Mouse (Mus musculus): ENCODE data around the gene Fmnl2.

Gene Fmnl2

GRCm38 (mm10) chr2:53051502-53051901 is 193.8 kb downstream of the Fmnl2 start:
- DNase-seq = no peak

DNA sequence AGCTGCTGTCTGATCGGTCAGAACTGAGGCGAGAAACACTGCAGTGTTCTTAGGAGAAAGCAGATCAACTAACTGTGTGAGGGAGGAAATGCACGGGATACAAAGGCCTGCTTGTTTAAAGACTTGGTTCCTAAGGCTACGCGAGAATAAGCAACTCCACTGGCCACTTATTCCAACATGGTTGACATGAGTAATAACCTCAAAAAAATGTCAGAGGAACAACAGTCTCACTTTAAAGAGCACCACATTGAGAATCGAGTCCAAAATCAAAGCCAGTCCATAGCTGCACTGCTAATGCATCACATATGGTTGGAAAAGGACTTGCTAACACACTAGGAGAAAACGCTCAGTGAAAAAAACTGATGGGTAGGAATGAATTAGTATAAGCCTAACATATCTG is 196.1 kb downstream of the Fmnl2 start:
- DNase-seq = no peak

DNA sequence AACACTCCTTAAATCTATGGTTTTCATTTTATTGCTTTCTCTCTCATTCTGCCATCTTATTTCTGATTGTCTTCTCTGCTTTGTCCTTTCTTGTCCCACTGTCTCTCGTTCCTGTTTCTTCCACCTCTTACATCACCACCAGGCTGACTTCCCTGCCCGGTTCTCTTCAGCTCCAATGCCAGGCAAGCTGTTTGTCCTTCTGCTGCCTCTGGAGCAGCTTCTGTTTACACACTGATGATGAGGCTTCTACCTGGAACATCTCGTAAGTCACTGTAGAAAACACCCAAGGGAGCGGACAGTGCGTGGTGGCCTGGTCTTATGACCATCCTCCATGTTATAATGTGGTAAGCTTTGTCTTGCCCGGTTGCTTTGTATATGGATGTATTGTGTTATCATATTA is 198.9 kb downstream of the Fmnl2 start:
- peak; percentile 40 to 44 for DNase-seq

DNA sequence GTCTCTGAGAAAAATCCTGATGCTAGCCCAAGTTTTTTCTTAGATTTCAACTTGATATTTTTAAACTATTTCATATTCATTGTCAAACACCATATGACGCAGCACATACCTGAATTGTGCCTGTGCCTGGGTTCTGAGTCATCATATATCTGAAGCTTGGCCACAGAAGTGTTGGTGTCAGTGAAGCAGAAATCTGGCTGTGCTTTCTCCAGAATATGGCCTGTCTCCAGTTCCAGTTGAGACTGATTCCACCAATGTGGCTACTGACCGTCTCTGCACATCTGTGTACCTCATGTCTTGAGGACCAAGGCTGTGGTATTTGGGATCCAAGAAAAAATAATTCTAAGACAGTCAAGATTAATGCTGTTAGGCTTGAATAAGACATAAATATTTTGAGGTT is 199.6 kb downstream of the Fmnl2 start:
- DNase-seq = peak; percentile 35 to 58

- peak; percentile 51 to 66 for DNase-seq
These were observed 203.8 kb downstream of the Fmnl2 start for GRCm38 (mm10) chr2:53061363-53062000.

GRCm38 (mm10) chr2:53066973-53067372 is 209.3 kb downstream of the Fmnl2 start:
- DNase-seq = no peak

- DNase-seq = peak; percentile 24 to 38
These were observed 212.9 kb downstream of the Fmnl2 start for GRCm38 (mm10) chr2:53070607-53071006.

- DNase-seq = no peak
These were observed 222.1 kb downstream of the Fmnl2 start for GRCm38 (mm10) chr2:53079693-53080286.

DNA sequence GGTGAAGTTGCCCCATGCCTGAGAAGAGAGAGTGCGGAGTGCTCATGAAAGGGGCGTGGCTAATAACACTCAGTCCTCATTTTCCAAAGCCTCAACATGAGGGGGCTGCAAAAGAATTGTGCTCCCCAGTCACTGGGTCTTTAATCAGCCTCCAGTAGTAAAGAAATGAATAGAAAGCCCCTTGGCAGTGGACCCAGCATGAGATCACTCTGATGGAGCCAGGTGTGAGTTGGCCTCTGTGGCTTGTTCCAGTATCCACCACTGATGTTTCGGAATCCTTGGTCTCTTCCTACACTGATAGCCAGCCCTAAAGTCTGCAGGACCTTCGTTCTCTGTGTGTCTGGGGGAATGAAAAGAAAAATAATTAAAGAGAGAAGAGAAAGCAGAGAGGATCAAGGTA is 224.4 kb downstream of the Fmnl2 start:
- no peak for DNase-seq

- no peak for DNase-seq
These were observed 224.8 kb downstream of the Fmnl2 start for GRCm38 (mm10) chr2:53082501-53082900.

DNA sequence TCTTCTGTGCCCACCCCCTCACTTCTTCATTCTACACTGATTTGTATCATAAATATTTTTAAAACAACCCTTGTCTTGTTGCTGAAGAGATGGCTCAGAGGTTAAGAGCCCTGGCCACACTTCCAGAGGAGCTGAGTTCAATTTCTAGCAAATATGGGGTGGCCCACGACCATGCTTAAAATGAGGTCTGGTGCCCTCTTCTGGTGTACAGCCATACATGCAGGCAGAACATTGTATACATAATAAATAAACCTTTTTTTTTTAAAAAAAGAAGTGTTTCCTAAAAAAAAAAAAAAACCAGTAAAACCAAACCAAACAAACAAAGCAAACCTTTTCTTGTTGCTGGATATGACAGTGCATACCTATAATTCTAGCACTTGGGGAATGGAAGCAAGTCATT is 225.6 kb downstream of the Fmnl2 start:
- DNase-seq = peak; percentile 23 to 30

- peak; percentile 62 to 73 for DNase-seq
These were observed 228.1 kb downstream of the Fmnl2 start for GRCm38 (mm10) chr2:53085617-53086202.

GRCm38 (mm10) chr2:53088744-53089143 is 231.1 kb downstream of the Fmnl2 start:
- DNase-seq = no peak

DNA sequence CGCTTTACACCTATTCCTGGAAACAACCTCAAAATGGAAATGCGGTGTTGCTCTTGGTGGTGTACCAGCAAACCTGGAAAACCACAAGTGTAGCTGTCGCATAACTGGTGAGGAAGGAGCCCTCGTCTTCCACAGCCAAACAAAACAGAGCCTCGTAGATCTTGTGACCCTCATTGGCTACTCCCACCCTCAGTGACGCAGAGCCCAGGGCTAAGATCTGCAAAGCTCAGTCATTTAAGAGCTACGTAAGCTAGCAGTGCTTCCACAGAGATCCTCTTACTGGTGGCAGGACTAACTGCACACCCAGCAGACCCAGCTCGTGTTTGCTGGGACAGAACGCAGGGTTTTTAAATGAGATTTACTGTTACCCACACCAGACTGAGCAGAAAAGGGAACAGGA is 237.4 kb downstream of the Fmnl2 start:
- no peak for DNase-seq

- DNase-seq = no peak
These were observed 237.8 kb downstream of the Fmnl2 start for GRCm38 (mm10) chr2:53095489-53095888.

- DNase-seq = no peak
These were observed 242.4 kb downstream of the Fmnl2 start for GRCm38 (mm10) chr2:53100093-53100492.

DNA sequence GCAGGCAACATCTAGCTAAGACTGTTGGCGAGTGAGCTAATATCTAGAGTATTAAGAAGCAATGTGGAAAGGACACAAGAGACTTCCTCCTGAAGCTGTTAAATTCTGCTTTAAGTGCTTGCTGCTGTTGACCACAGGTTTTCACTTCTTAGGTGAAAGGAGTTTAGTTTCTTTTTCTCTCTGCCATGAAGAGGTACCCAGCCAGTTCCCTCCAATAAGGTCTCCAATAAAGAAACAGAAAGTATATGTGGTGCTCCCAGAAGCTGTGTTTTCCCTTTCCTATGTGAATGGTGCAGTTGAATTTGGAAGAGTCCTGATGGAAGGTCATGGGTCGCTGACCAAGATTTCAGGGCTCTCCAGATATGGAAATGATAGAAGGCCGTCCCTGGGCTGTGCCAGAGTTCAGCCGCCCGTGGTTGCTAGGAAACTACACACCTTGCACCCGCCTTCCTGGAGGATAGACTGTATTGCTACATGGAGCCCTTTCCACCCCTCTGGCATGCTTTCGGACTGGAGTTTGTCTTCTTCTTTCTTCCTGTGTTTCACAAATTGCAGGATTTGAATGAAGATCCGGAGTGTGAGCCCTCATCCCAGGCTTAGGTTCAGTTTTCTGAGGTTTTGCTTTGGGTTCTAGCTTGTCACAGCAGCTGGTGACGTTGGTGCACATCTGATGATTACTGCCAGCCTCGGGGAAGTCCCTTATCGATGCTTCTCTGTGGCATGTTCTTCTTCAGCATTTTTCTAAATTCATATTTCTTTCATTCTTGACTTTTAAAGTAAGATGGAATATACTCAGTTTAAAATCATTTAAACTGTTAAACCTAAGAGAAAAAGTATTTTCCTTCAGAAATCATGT is 244.5 kb downstream of the Fmnl2 start:
- no peak for DNase-seq

DNA sequence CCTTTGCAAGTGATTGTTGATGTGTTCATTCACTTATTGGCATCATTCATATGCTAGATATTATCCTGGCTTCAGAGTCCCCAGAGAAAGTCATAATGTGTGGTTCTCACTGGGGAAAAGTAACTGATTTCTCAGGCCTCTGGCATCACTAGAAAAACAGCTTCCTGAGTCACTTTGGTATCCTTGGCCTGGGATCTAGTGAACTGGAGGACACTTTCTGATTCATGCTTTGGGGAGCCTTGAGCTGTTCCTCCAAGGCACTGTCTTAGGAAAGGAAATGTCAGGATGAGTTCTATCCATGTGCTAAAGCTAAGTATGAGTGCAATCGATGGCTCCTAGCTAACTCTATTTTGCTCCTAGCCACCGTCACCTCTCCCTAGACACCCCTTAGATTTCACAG is 245.2 kb downstream of the Fmnl2 start:
- no peak for DNase-seq

- DNase-seq = no peak
These were observed 247.7 kb downstream of the Fmnl2 start for GRCm38 (mm10) chr2:53105408-53105807.

GRCm38 (mm10) chr2:53106056-53106455 is 248.4 kb downstream of the Fmnl2 start:
- no peak for DNase-seq

GRCm38 (mm10) chr2:53106472-53106871 is 248.8 kb downstream of the Fmnl2 start:
- no peak for DNase-seq

DNA sequence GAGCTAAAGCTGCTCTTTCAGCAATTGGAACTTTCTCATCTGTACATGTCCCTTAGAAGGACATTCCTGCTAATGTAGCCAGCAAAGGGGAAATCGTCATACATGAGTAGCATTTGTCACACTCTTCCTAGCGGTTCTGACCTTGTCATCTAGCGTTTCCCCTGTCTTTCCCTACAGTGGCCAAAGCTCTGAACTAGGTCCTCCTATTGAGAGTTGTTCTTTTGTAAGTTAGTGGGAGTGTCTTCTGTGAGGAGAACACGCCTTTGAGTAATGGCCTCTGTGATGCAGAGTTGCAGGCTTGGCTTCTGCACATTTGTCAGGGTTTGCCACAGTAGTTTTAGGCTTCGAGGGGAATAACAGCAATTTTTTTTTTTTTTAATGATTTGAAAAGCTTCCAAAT is 250.9 kb downstream of the Fmnl2 start:
- no peak for DNase-seq

DNA sequence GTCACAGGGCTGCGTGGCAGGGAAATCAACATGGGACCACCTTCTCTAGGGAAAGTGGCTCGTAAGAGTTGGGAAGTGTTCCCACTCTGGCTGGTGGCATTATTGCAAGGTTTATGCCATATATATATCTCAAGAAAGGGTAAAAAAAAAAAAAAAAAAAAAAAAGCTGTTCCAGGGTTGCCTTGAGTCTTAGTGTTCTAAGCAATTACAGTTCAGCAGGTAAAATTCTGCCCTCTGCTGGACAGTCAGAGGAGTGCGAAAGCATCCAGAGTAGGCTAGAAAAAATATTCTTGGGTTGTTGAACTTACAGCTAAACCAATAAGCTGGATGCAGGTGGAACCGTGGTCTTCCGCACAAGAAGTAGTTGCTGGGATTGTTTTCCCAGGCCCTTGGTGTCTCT is 264.1 kb downstream of the Fmnl2 start:
- DNase-seq = peak; percentile 46 to 56

DNA sequence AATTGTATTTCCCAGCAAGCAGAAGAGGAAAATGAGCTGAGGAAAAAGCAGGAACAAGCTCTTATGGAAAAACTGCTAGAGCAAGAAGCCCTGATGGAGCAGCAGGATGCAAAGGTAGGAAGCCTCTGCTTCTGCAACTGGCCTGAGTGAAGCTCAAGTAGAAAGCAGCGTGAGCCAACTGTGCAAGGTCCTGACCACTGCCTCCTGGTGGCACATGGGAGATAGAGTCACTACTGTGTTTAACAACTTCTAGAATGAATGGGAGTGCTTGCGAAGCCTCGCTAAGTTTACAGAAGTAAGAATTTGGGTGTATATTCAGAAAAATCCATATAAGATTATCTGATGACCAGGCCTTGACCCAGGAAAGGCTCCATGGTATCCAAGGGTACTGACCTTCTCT is 268.3 kb downstream of the Fmnl2 start:
- no peak for DNase-seq

All from cerebellum, postnatal 36 days (tissue).